Mouse (Mus musculus) hindbrain, embryonic 14.5 days (tissue): ENCODE results near the gene Drc3. TPM values are rescaled to one million over a fixed set of nuclear protein-coding genes. Genes with fewer than 3 reads are reported as not detected.
A peak's percentile ranks its signal among the peaks of the same experiment; 100 is the strongest.

Experiments
- ATAC-seq: fragments of 200-750 bp; cut with Nextera tagmentation; 2 replicates; pipeline ENCODE4 v1.8.0; 2017; ENCODE audit warnings: moderate number of reproducible peaks, mild to moderate bottlenecking, moderate TSS enrichment, moderate library complexity; ENCODE audit not compliant: low FRiP score
- DNase-seq: peaks from one replicate; pipeline ENCODE4 v3.0.0-alpha.2; 2015; ENCODE audit warnings: low spot score
- H3K27ac ChIP-seq: fragments of 300-500 bp; sonication (generic); 2 replicates; pipeline ENCODE4 v1.5.1; 2014; ENCODE audit warnings: mild to moderate bottlenecking, moderate library complexity
- H3K27me3 ChIP-seq: fragments of 300-500 bp; sonication (generic); 2 replicates; pipeline ENCODE4 v1.6.1; 2014; ENCODE audit warnings: mild to moderate bottlenecking, low read length, mixed read lengths; ENCODE audit not compliant: control insufficient read depth, insufficient read depth
- H3K36me3 ChIP-seq: fragments of 300-500 bp; sonication (generic); replicated peaks from 2 replicates; pipeline ENCODE4 v1.6.1; 2014; ENCODE audit not compliant: control insufficient read depth, insufficient read depth
- H3K4me1 ChIP-seq: fragments of 300-500 bp; sonication (generic); replicated peaks from 2 replicates; pipeline ENCODE4 v1.6.1; 2014; ENCODE audit warnings: antibody characterized with exemption, low read length, mixed read lengths; ENCODE audit not compliant: control insufficient read depth, insufficient read depth
- H3K4me2 ChIP-seq: fragments of 300-500 bp; sonication (generic); replicated peaks from 2 replicates; pipeline ENCODE4 v1.6.1; 2014; ENCODE audit warnings: mild to moderate bottlenecking, moderate library complexity
- H3K4me3 ChIP-seq: fragments of 300-500 bp; sonication (generic); replicated peaks from 2 replicates; pipeline ENCODE4 v1.5.1; 2014; ENCODE audit warnings: mild to moderate bottlenecking, low read length
- H3K9ac ChIP-seq: fragments of 300-500 bp; sonication (generic); 2 replicates; pipeline ENCODE4 v1.6.1; 2014
- H3K9me3 ChIP-seq: fragments of 300-500 bp; sonication (generic); 2 replicates; pipeline ENCODE4 v1.6.1; 2016; ENCODE audit warnings: low read length; ENCODE audit not compliant: control insufficient read depth
- WGBS: fragments of 180-500 bp; shearing (Covaris S2); extraction: QIAGEN DNeasy Blood & Tissue Kit; methylation state at CpG from one replicate; pipeline ENCODE4 v1.1.7; 2014; 5-methylcytosine and 5-hydroxymethylcytosine counted together
- polyA plus RNA-seq: library from polyadenylated mRNA; unstranded; fragments of >200 nt; fragmentation: Nextera tagmentation; extraction: Ambion mirVana; gene quantifications from 2 replicates; pipeline ENCODE4 v1.2.1, GENCODE M21; 2014

The Drc3 gene
- polyA plus RNA-seq, 1 experiment from 2014 or later = 6.1 TPM

- H3K9me3 ChIP-seq = no peaks in the 10 kb centered on the region
- no peak overlapping the region for H3K9ac ChIP-seq
- no peaks in the 10 kb centered on the region for H3K36me3 ChIP-seq
- peaks cover under 1% of the 10 kb centered on the region for H3K4me1 ChIP-seq
- no peaks in the 10 kb centered on the region for H3K27me3 ChIP-seq
- H3K27ac ChIP-seq = no peak overlapping the region
- ATAC-seq (no peak), DNase-seq (no peak)
- WGBS = 48% methylated on average over 1 of the region's 1 CpGs
- no peak overlapping the region for H3K4me2 ChIP-seq
- H3K4me3 ChIP-seq = no peak overlapping the region
Observed at GRCm38 (mm10) chr11:60357116-60357515, 4.0 kb downstream of the Drc3 start.

GRCm38 (mm10) chr11:60358548-60358947 is 5.4 kb downstream of the Drc3 start:
- Histone ChIP-seq H3K4me1 (no peaks in the 10 kb centered on the region), H3K27ac (no peak overlapping the region), H3K27me3 (no peaks in the 10 kb centered on the region), H3K4me3 (no peak overlapping the region), H3K9me3 (no peaks in the 10 kb centered on the region), H3K9ac (no peak overlapping the region), H3K36me3 (no peaks in the 10 kb centered on the region), H3K4me2 (no peak overlapping the region)
- DNase-seq (no peak), ATAC-seq (no peak)
- WGBS = 75% methylated on average over 7 of the region's 7 CpGs

- no peaks in the 10 kb centered on the region for H3K4me1 ChIP-seq
Observed at GRCm38 (mm10) chr11:60359138-60359537, 6.0 kb downstream of the Drc3 start.

GRCm38 (mm10) chr11:60359936-60360335 is 6.8 kb downstream of the Drc3 start:
- Histone ChIP-seq H3K4me2 (no peak overlapping the region), H3K27me3 (no peaks in the 10 kb centered on the region), H3K4me3 (no peak overlapping the region), H3K4me1 (no peaks in the 10 kb centered on the region), H3K36me3 (no peaks in the 10 kb centered on the region), H3K9me3 (no peaks in the 10 kb centered on the region), H3K9ac (no peak overlapping the region), H3K27ac (no peak overlapping the region)
- no peak for ATAC-seq
- no peak for DNase-seq
- 89% methylated on average over 1 of the region's 1 CpGs for WGBS

More at GRCm38 (mm10) chr11:60359138-60359537, 6.0 kb downstream of the Drc3 start:
- no peak overlapping the region for H3K4me3 ChIP-seq
- ATAC-seq (no peak), DNase-seq (no peak)
- H3K27me3 ChIP-seq = no peaks in the 10 kb centered on the region
- H3K9ac ChIP-seq = no peak overlapping the region
- no peak overlapping the region for H3K27ac ChIP-seq
- no peaks in the 10 kb centered on the region for H3K36me3 ChIP-seq
- H3K9me3 ChIP-seq = no peaks in the 10 kb centered on the region
- WGBS = 74% methylated on average over 5 of the region's 5 CpGs
- H3K4me2 ChIP-seq = no peak overlapping the region

GRCm38 (mm10) chr11:60360631-60361201 is 7.6 kb downstream of the Drc3 start:
- no peak for DNase-seq
- ATAC-seq = no peak
- no peak overlapping the region for H3K4me2 ChIP-seq
- 82% methylated on average over 5 of the region's 5 CpGs for WGBS
- H3K27me3 ChIP-seq = no peaks in the 10 kb centered on the region
- H3K9me3 ChIP-seq = no peaks in the 10 kb centered on the region
- H3K4me1 ChIP-seq = no peaks in the 10 kb centered on the region
- H3K27ac ChIP-seq = no peak overlapping the region
- no peak overlapping the region for H3K9ac ChIP-seq
- H3K36me3 ChIP-seq = no peaks in the 10 kb centered on the region
- H3K4me3 ChIP-seq = no peak overlapping the region

- H3K27ac ChIP-seq = 0 out of 2 replicates have a peak overlapping the region, but pooled peaks have one; percentile 49
- H3K27me3 ChIP-seq = no peaks in the 10 kb centered on the region
- H3K9ac ChIP-seq = no peak overlapping the region
- ATAC-seq (no peak), DNase-seq (no peak)
- peaks cover 8% of the 10 kb centered on the region; the same call in 1 of the 2 replicates for H3K4me1 ChIP-seq
- no peaks in the 10 kb centered on the region for H3K36me3 ChIP-seq
- 45% methylated on average over 16 of the region's 16 CpGs for WGBS
- no peak overlapping the region for H3K4me3 ChIP-seq
- H3K4me2 ChIP-seq = no peak overlapping the region
- H3K9me3 ChIP-seq = no peaks in the 10 kb centered on the region
Observed at GRCm38 (mm10) chr11:60366239-60367019, 13.3 kb downstream of the Drc3 start.

GRCm38 (mm10) chr11:60367256-60367655 is 14.1 kb downstream of the Drc3 start:
- DNase-seq (no peak), ATAC-seq (no peak)
- 83% methylated on average over 3 of the region's 3 CpGs for WGBS
- no peak overlapping the region for H3K27ac ChIP-seq
- H3K4me1 ChIP-seq = peaks cover 8% of the 10 kb centered on the region; the same call in 1 of the 2 replicates
- H3K9ac ChIP-seq = no peak overlapping the region
- no peak overlapping the region for H3K4me2 ChIP-seq
- no peaks in the 10 kb centered on the region for H3K27me3 ChIP-seq
- no peaks in the 10 kb centered on the region for H3K36me3 ChIP-seq
- no peaks in the 10 kb centered on the region for H3K9me3 ChIP-seq
- no peak overlapping the region for H3K4me3 ChIP-seq

- no peaks in the 10 kb centered on the region for H3K36me3 ChIP-seq
- 67% methylated on average over 4 of the region's 4 CpGs for WGBS
- H3K27ac ChIP-seq = no peak overlapping the region
- H3K4me2 ChIP-seq = no peak overlapping the region
- no peaks in the 10 kb centered on the region for H3K27me3 ChIP-seq
- H3K4me1 ChIP-seq = peaks cover 8% of the 10 kb centered on the region; the same call in 1 of the 2 replicates
- no peaks in the 10 kb centered on the region for H3K9me3 ChIP-seq
- DNase-seq = no peak
- no peak overlapping the region for H3K4me3 ChIP-seq
- H3K9ac ChIP-seq = no peak overlapping the region
- ATAC-seq = no peak
Observed at GRCm38 (mm10) chr11:60368909-60369308, 15.8 kb downstream of the Drc3 start.

- WGBS = 66% methylated on average over 4 of the region's 4 CpGs
- ATAC-seq (no peak), DNase-seq (no peak)
- Histone ChIP-seq H3K4me2 (no peak overlapping the region), H3K36me3 (no peaks in the 10 kb centered on the region), H3K9me3 (no peaks in the 10 kb centered on the region), H3K27me3 (no peaks in the 10 kb centered on the region), H3K4me1 (peaks cover 8% of the 10 kb centered on the region; the same call in 1 of the 2 replicates), H3K9ac (no peak overlapping the region), H3K4me3 (no peak overlapping the region), H3K27ac (no peak overlapping the region)
Observed at GRCm38 (mm10) chr11:60369448-60369847, 16.3 kb downstream of the Drc3 start.
